Mouse (Mus musculus) colon, adult 2 months (tissue): ENCODE results near the gene Erlin1. TPM values are rescaled to one million over a fixed set of nuclear protein-coding genes. Genes with fewer than 3 reads are reported as not detected.

Experiments
- polyA plus RNA-seq: library from polyadenylated mRNA; depleted of rRNA; stranded (reverse); fragments of >200 nt; gene quantifications from 2 replicates; pipeline ENCODE4 v1.2.3, GENCODE M21; 2012; rRNA removed

Erlin1 gene
- polyA plus RNA-seq = 9.9 and 10.6 TPM in 2 replicates

DNA sequence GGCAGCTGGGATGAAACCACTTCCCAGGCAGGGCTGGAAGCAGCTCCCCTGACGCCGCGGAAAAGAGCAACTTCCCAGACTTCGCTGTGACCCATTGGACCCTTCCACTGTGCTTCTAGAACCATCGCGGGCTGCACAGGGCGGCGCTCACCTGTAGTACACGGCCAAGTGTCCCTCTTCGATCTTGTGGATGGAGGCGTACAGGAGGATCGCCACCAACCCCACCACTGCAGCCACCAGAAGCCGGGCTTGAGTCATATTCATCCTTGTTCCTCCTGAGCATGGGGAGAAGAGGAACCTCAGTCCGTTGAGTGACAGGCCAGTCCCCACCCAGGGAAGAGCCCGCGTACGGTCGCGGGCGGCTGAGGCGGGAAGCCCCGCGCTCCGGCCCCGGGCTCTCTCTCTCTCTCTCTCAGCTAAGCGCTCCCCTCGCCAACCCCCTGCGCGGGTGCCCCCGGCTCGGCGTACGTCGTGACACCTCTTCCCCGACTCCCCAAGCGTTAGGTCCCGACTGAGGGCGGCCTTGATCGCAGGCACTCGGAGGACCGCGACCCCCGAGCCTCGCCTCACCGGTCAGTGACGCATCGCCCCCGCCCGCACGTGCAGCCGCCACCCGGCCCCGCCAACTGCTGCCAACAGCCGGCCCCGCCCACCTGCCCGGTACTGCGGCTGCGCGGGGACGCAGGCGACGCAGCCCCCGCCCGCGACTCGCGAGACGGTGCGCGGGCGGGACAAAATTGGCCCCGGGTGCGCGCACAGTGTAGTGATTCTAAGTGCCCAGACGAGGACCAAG is at the start of gene Erlin1:
Gene Erlin1, minus strand, starts transcription at position 665 of the 793 bp plus-strand sequence.

DNA sequence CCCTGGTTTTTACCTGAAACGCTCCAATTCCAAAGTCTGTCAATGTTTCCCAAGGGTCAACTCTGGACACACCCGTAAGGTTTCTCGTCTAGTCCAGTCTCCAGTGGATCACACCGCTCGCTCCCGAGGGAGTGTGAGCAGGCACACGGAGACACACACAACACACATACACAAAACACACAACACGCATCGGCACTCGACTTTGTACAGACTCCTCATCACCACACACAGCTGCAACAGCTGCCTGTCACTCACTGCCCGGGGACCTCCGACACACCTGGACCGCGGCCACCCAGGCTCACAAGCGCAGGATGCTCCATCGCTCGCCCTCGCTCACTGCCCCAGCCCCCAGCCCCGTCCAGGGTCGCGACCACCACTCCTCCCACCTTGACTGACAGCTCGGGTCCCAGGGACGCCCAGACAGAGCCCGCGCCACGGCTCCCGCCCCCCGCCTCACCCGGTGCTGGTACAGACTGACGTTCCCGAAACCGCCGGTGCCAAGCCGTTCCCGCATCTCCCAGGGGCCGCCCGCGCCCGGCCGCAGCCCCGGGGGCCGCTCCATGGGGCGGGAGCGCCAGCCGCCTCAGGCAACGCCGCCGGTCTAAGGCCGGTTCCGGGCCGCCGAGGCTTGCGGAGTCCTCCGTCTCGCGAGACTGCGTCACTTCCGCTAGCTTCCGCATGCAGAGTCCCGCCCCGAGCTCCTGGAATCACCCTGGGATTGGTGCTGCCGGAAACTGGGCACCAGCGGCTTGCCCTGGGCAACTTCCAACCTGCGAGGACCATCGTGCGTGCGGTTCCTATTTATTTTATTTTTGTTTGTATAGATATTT is 37.5 kb upstream of the Erlin1 start, which contains the start of gene Chuk:
Gene Chuk, minus strand, starts transcription at position 650 of the 830 bp plus-strand sequence.

DNA sequence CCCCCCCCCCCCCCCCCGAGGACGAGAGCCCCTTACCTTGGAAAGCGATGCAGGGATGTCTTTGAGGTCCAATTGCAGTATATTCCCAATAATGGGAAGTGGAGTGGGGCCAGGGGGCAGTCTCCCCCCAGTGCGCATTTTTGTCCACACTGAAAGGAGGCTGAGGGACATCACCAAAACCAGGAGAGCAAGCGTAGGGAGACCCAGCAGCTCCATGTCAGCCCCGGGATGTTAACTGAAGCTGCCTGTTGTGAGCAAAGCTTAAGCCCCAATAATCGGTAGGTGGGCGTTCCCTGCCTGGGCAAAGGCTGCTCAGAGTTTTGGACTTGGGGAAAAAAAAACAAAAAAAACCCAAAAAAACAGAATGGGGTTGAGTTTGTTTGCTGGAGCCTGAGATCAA is 40.6 kb downstream of the Erlin1 start, which contains the start of gene Cyp2c23:
Gene Cyp2c23, minus strand, starts transcription at position 237 of the 400 bp plus-strand sequence.

DNA sequence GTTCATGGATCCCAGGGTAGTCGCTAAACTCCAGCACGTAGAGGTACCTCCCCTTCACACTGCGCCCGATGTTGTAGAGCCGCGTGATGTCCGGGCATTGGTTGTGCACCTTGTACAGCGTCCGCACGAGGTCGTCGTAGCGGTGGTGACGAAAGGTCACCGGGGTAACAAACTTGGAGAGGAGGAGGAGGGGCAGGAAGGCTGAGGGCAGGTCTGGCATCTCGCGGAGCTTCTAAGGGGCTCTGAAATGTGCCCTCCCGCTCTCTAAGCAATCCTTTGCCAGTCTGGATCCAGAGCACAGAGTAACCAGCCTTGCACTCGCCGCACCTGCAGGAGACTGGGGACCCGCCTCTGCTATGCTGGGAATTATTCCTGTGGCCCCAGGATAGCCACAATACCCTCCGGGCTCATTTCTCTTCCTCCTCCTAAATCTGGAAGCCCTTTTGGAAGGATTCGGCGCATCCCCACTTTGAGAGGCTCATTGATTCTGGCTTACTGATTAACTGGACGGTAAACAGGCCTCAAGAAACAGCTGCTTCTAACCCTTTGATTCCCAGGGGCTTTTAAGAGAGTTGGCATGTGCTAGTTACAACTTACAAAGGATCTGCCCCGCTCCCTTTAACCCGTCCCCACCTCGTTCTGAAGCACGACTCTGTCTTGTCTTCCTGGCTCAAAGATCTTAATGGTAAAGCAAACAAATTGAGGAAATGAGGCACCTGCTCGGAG is 83.4 kb downstream of the Erlin1 start, which contains the start of gene Cpn1:
Gene Cpn1, minus strand, starts transcription at position 488 of the 726 bp plus-strand sequence.

Other genes with a start within 250 kb of the Erlin1 start
- gene Dnmbp, start 129.6 kb downstream of the Erlin1 start, polyA plus RNA-seq = 65.7 and 78.2 TPM in 2 replicates
- 13.2 and 13.8 TPM in 2 replicates for gene Cpn1, start 83.2 kb downstream of the Erlin1 start, polyA plus RNA-seq
- 0.30 and 0.98 TPM in 2 replicates for gene Cyp2c23, start 40.6 kb downstream of the Erlin1 start, polyA plus RNA-seq
- gene Chuk, start 37.7 kb upstream of the Erlin1 start, polyA plus RNA-seq = 11.1 and 11.7 TPM in 2 replicates
- gene Cwf19l1, start 66.1 kb upstream of the Erlin1 start, polyA plus RNA-seq = 2.8 and 3.3 TPM in 2 replicates
- 22.5 and 29.4 TPM in 2 replicates for gene Bloc1s2, start 76.7 kb upstream of the Erlin1 start, polyA plus RNA-seq
- 0.03 TPM in 1 of 2 replicates, not detected in the other for gene Pkd2l1, start 122.7 kb upstream of the Erlin1 start, polyA plus RNA-seq
- 0.14 TPM in 1 of 2 replicates, not detected in the other for gene Scd3, start 133.5 kb upstream of the Erlin1 start, polyA plus RNA-seq
- gene Scd2, start 223.9 kb upstream of the Erlin1 start, polyA plus RNA-seq = 240 and 383 TPM in 2 replicates